ENCODE assay signal across 21 mouse cellular contexts in the genomic region with DNA sequence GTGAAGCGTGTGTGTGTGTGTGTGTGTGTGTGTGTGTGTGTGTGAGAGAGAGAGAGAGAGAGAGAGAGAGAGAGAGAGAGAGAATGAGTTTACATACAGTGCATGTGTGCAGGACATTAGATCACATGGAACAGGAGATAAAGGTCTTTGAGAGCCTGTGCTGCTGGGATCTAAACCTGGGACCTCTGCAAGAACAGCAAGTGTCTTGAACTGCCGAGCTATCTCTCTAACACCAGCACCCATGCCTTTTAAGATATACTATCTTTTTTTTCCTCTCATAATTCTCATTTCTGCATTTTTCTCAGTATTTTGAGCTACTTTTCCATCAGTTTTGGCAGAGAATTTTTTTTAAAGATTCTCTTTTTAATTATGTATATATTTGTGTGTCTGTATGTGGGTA. TPM values are rescaled to one million over a fixed set of nuclear protein-coding genes. Genes with fewer than 3 reads are reported as not detected.
DNase-seq lines count a peak whose midpoint lies in the region; ATAC-seq and TF ChIP-seq lines count a peak whose summit lies in the region.
"Had no signal": no experiment of that assay in that cellular context is flagged by ENCODE, and none has a peak within 500 bp of the region (broad histone marks: within the 10 kb centered on the region; RNA-seq: fewer than 3 reads in every experiment).

No protein-coding gene starts in this region.

- no peak overlapping the region for H3K4me3 ChIP-seq in midbrain, embryonic 11.5 days (ENCODE audit: low read depth, low read length)
- H3K4me3 ChIP-seq in midbrain, embryonic 15.5 days = no peak overlapping the region
- H3K4me3 ChIP-seq in liver, embryonic 12.5 days = no peak overlapping the region
- no peak overlapping the region for H3K4me3 ChIP-seq in liver, embryonic 16.5 days (ENCODE audit: low read depth, low read length)
- H3K4me3 ChIP-seq in myocyte = peak overlapping the region; percentile 23
- H3K4me3 ChIP-seq: embryonic facial prominence, embryonic 12.5 days; forebrain, embryonic 13.5 days; heart, embryonic 15.5 days; hindbrain, embryonic 13.5 days had no signal

- no peak overlapping the region for H3ac ChIP-seq in myocyte (ENCODE audit: control insufficient read depth, insufficient read length)

- H3K36me3 ChIP-seq in midbrain, embryonic 11.5 days (ENCODE audit: control insufficient read depth, insufficient read depth, low read length) = no peaks in the 10 kb centered on the region
- no peaks in the 10 kb centered on the region for H3K36me3 ChIP-seq in midbrain, embryonic 15.5 days (replicated peaks)
- H3K36me3 ChIP-seq in liver, embryonic 12.5 days = no peaks in the 10 kb centered on the region
- H3K36me3 ChIP-seq in liver, embryonic 16.5 days (ENCODE audit: control insufficient read depth, insufficient read depth) = no peaks in the 10 kb centered on the region
- H3K36me3 ChIP-seq in myocyte (ENCODE audit: control insufficient read depth, insufficient read depth) = no peaks in the 10 kb centered on the region
- H3K36me3 ChIP-seq: embryonic facial prominence, embryonic 12.5 days; heart, embryonic 15.5 days; hindbrain, embryonic 13.5 days had no signal

- DNase-seq in midbrain, embryonic 11.5 days (ENCODE audit: low spot score, missing footprints) = peak; percentile 35
- no peak for DNase-seq in yolk sac, embryonic 10.5 days (ENCODE audit: low spot score)
- DNase-seq in ovary, postnatal 36 days (ENCODE audit: low spot score) = no peak
- DNase-seq: adrenal gland, adult 8-10 months; forebrain, postnatal 0 days; gastrocnemius, postnatal 36 days; heart, postnatal 14 days had no signal

- H3K27me3 ChIP-seq in midbrain, embryonic 11.5 days (ENCODE audit: control insufficient read depth, insufficient read depth, low read length) = no peaks in the 10 kb centered on the region; the same call in 1 of the 2 replicates
- H3K27me3 ChIP-seq in midbrain, embryonic 15.5 days (replicated peaks) = no peaks in the 10 kb centered on the region
- peaks cover 36% of the 10 kb centered on the region for H3K27me3 ChIP-seq in liver, embryonic 12.5 days (replicated peaks)
- no peaks in the 10 kb centered on the region for H3K27me3 ChIP-seq in liver, embryonic 16.5 days (ENCODE audit: control insufficient read depth, insufficient read depth, low read depth, low read length)
- H3K27me3 ChIP-seq in myocyte (ENCODE audit: control insufficient read depth, insufficient read depth, insufficient read length) = peaks cover 15% of the 10 kb centered on the region
- H3K27me3 ChIP-seq: embryonic facial prominence, embryonic 12.5 days; heart, embryonic 15.5 days had no signal

- H3K4me2 ChIP-seq in midbrain, embryonic 11.5 days = no peak overlapping the region
- no peak overlapping the region for H3K4me2 ChIP-seq in midbrain, embryonic 15.5 days
- 0 out of 2 replicates have a peak overlapping the region, but pooled peaks have one; percentile 5 for H3K4me2 ChIP-seq in liver, embryonic 12.5 days
- no peak overlapping the region for H3K4me2 ChIP-seq in liver, embryonic 16.5 days (ENCODE audit: low read depth, low read length)
- peak overlapping the region; percentile 68 for H3K4me2 ChIP-seq in myocyte (ENCODE audit: low read depth)
- H3K4me2 ChIP-seq: embryonic facial prominence, embryonic 12.5 days; forebrain, embryonic 13.5 days; heart, embryonic 11.5 days; heart, embryonic 15.5 days; hindbrain, embryonic 13.5 days had no signal

- H3K9ac ChIP-seq in midbrain, embryonic 11.5 days (ENCODE audit: low read length) = no peak overlapping the region
- no peak overlapping the region for H3K9ac ChIP-seq in midbrain, embryonic 15.5 days
- H3K9ac ChIP-seq in liver, embryonic 12.5 days = 0 out of 2 replicates have a peak overlapping the region, but pooled peaks have one; percentile 14
- H3K9ac ChIP-seq in liver, embryonic 16.5 days (ENCODE audit: low read depth, low read length) = no peak overlapping the region
- H3K9ac ChIP-seq: embryonic facial prominence, embryonic 12.5 days; forebrain, embryonic 13.5 days; forebrain, postnatal 0 days; heart, embryonic 15.5 days; hindbrain, embryonic 13.5 days had no signal

- H3K79me2 ChIP-seq in myocyte (ENCODE audit: control insufficient read depth, insufficient read depth) = no peaks in the 10 kb centered on the region

- TF ChIP-seq POLR2A in myocyte (IDR thresholded peaks at IDR 0.05; ENCODE audit: insufficient read length, low read depth) = no peak

- no peak for ATAC-seq in midbrain, embryonic 11.5 days (ENCODE audit: low FRiP score)
- ATAC-seq in midbrain, embryonic 15.5 days (replicated peaks) = no peak
- peak; percentile 79 for ATAC-seq in liver, embryonic 12.5 days
- ATAC-seq in liver, embryonic 16.5 days (ENCODE audit: low read depth) = peak; percentile 59
- no peak for ATAC-seq in erythroblast, adult 5-6 weeks (replicated peaks; ENCODE audit: low FRiP score, poor library complexity, severe bottlenecking)
- ATAC-seq: forebrain, embryonic 13.5 days; forebrain, postnatal 0 days had no signal

- H3K9me3 ChIP-seq in midbrain, embryonic 11.5 days (ENCODE audit: control insufficient read depth, low read length) = no peaks in the 10 kb centered on the region
- H3K9me3 ChIP-seq in midbrain, embryonic 15.5 days = no peaks in the 10 kb centered on the region
- H3K9me3 ChIP-seq in liver, embryonic 12.5 days (replicated peaks) = no peaks in the 10 kb centered on the region
- no peaks in the 10 kb centered on the region for H3K9me3 ChIP-seq in liver, embryonic 16.5 days (replicated peaks; ENCODE audit: control insufficient read depth, low read length)
- H3K9me3 ChIP-seq: embryonic facial prominence, embryonic 12.5 days; forebrain, embryonic 13.5 days; heart, embryonic 15.5 days; hindbrain, embryonic 13.5 days had no signal

- WGBS in midbrain, embryonic 11.5 days = 88% methylated on average over 2 of the region's 2 CpGs
- 84% methylated on average over 2 of the region's 2 CpGs for WGBS in midbrain, embryonic 15.5 days
- WGBS in liver, embryonic 12.5 days (ENCODE audit: insufficient replicate concordance) = 35% methylated on average over 2 of the region's 2 CpGs
- WGBS in liver, embryonic 16.5 days (ENCODE audit: insufficient replicate concordance) = 20% methylated on average over 2 of the region's 2 CpGs

- H3K27ac ChIP-seq in midbrain, embryonic 11.5 days (ENCODE audit: low read depth, low read length) = no peak overlapping the region
- H3K27ac ChIP-seq in midbrain, embryonic 15.5 days = no peak overlapping the region
- 0 out of 2 replicates have a peak overlapping the region, but pooled peaks have one; percentile 43 for H3K27ac ChIP-seq in liver, embryonic 12.5 days
- H3K27ac ChIP-seq in liver, embryonic 16.5 days (ENCODE audit: low read length) = no peak overlapping the region
- H3K27ac ChIP-seq: embryonic facial prominence, embryonic 12.5 days; forebrain, embryonic 13.5 days; heart, embryonic 15.5 days; hindbrain, embryonic 13.5 days had no signal

- peaks cover 15% of the 10 kb centered on the region for H3K4me1 ChIP-seq in midbrain, embryonic 11.5 days (ENCODE audit: control insufficient read depth, insufficient read depth, low read length)
- H3K4me1 ChIP-seq in midbrain, embryonic 15.5 days = peaks cover 16% of the 10 kb centered on the region
- H3K4me1 ChIP-seq in liver, embryonic 12.5 days = peaks cover 51% of the 10 kb centered on the region
- H3K4me1 ChIP-seq in liver, embryonic 16.5 days (ENCODE audit: control insufficient read depth, low read depth, low read length) = peaks cover 22% of the 10 kb centered on the region

RNA-seq across cellular contexts. Expression of gene Art1, which starts 2.0 kb away (rescaled TPM):
- polyA plus RNA-seq in midbrain, embryonic 11.5 days (2014; fragmentation: Nextera tagmentation; extraction: Ambion mirVana) = 0.49 and 0.70 TPM in 2 replicates
- polyA plus RNA-seq in midbrain, embryonic 15.5 days (2015; fragmentation: Nextera tagmentation; extraction: Ambion mirVana) = 0.36 and 0.37 TPM in 2 replicates
- polyA plus RNA-seq in liver, embryonic 12.5 days (2016; fragmentation: Nextera tagmentation; extraction: Ambion mirVana) = 0.12 and 0.42 TPM in 2 replicates
- polyA plus RNA-seq in liver, embryonic 16.5 days (2015; fragmentation: Nextera tagmentation; extraction: Ambion mirVana) = 0.79 and 0.93 TPM in 2 replicates
- polyA plus RNA-seq in myocyte (2012; fragmentation: generic; extraction: Trizol) = 44.4 TPM
- total RNA-seq in erythroblast, adult 5-6 weeks (2015; ENCODE audit: low replicate concordance) = not detected in 2 replicates
- total RNA-seq in erythroblast, adult 5-6 weeks (2017; ENCODE audit: low replicate concordance) = not detected in 2 replicates
- total RNA-seq: adrenal gland, adult 8-10 months; adrenal gland, postnatal 36 days; forebrain, postnatal 0 days had no signal
- polyA plus RNA-seq: cortical plate, adult 2 months had no signal

RNA-seq across cellular contexts. Expression of gene Art5, which starts 5.7 kb away (rescaled TPM):
- 0.70 and 0.81 TPM in 2 replicates for polyA plus RNA-seq in midbrain, embryonic 11.5 days (2014; fragmentation: Nextera tagmentation; extraction: Ambion mirVana)
- 0.34 and 0.65 TPM in 2 replicates for polyA plus RNA-seq in midbrain, embryonic 15.5 days (2015; fragmentation: Nextera tagmentation; extraction: Ambion mirVana)
- polyA plus RNA-seq in liver, embryonic 12.5 days (2016; fragmentation: Nextera tagmentation; extraction: Ambion mirVana) = 0.18 and 0.36 TPM in 2 replicates
- polyA plus RNA-seq in liver, embryonic 16.5 days (2015; fragmentation: Nextera tagmentation; extraction: Ambion mirVana) = 0.22 and 0.23 TPM in 2 replicates
- polyA plus RNA-seq in myocyte (2012; fragmentation: generic; extraction: Trizol) = 6.9 TPM
- total RNA-seq in erythroblast, adult 5-6 weeks (2015; ENCODE audit: low replicate concordance) = not detected in 2 replicates
- total RNA-seq in erythroblast, adult 5-6 weeks (2017; ENCODE audit: low replicate concordance) = not detected in 2 replicates
- total RNA-seq: adrenal gland, postnatal 36 days had no signal
- polyA plus RNA-seq: cortical plate, adult 2 months had no signal

RNA-seq across cellular contexts. Expression of gene Chrna10, which starts 13.1 kb away (rescaled TPM):
- not detected in 2 replicates for polyA plus RNA-seq in midbrain, embryonic 11.5 days (2014; fragmentation: Nextera tagmentation; extraction: Ambion mirVana)
- not detected in 2 replicates for polyA plus RNA-seq in midbrain, embryonic 15.5 days (2015; fragmentation: Nextera tagmentation; extraction: Ambion mirVana)
- polyA plus RNA-seq in liver, embryonic 12.5 days (2016; fragmentation: Nextera tagmentation; extraction: Ambion mirVana) = not detected in 2 replicates
- polyA plus RNA-seq in liver, embryonic 16.5 days (2015; fragmentation: Nextera tagmentation; extraction: Ambion mirVana) = not detected in 2 replicates
- 0.04 TPM for polyA plus RNA-seq in myocyte (2012; fragmentation: generic; extraction: Trizol)
- not detected in 2 replicates for total RNA-seq in erythroblast, adult 5-6 weeks (2015; ENCODE audit: low replicate concordance)
- total RNA-seq in erythroblast, adult 5-6 weeks (2017; ENCODE audit: low replicate concordance) = not detected in 2 replicates
- total RNA-seq: adrenal gland, postnatal 36 days; gastrocnemius, adult 18-20 months; gastrocnemius, postnatal 36 days; heart, postnatal 14 days had no signal
- polyA plus RNA-seq: embryonic facial prominence, embryonic 12.5 days; forebrain, embryonic 13.5 days; heart, embryonic 11.5 days; hindbrain, embryonic 13.5 days had no signal

RNA-seq across cellular contexts. Expression of gene Trpc2, which starts 20.6 kb away (rescaled TPM):
- polyA plus RNA-seq in midbrain, embryonic 11.5 days (2014; fragmentation: Nextera tagmentation; extraction: Ambion mirVana) = not detected in 2 replicates
- polyA plus RNA-seq in midbrain, embryonic 15.5 days (2015; fragmentation: Nextera tagmentation; extraction: Ambion mirVana) = not detected in 2 replicates
- polyA plus RNA-seq in liver, embryonic 12.5 days (2016; fragmentation: Nextera tagmentation; extraction: Ambion mirVana) = not detected in 2 replicates
- polyA plus RNA-seq in liver, embryonic 16.5 days (2015; fragmentation: Nextera tagmentation; extraction: Ambion mirVana) = 0.07 TPM in 1 of 2 replicates, not detected in the other
- not detected for polyA plus RNA-seq in myocyte (2012; fragmentation: generic; extraction: Trizol)
- total RNA-seq in erythroblast, adult 5-6 weeks (2015; ENCODE audit: low replicate concordance) = 0.63 TPM in 1 of 2 replicates, not detected in the other
- total RNA-seq in erythroblast, adult 5-6 weeks (2017; ENCODE audit: low replicate concordance) = 0.28 TPM in 1 of 2 replicates, not detected in the other
- total RNA-seq: hematopoietic stem cell, adult 5-6 weeks had no signal
- polyA plus RNA-seq: forebrain, embryonic 13.5 days; forebrain, postnatal 0 days; heart, embryonic 11.5 days; heart, embryonic 15.5 days had no signal

RNA-seq across cellular contexts. Expression of gene Xntrpc, which starts 38.0 kb away (rescaled TPM):
- polyA plus RNA-seq in midbrain, embryonic 11.5 days (2014; fragmentation: Nextera tagmentation; extraction: Ambion mirVana) = 1.2 TPM in 2 replicates
- 1.00 and 1.3 TPM in 2 replicates for polyA plus RNA-seq in midbrain, embryonic 15.5 days (2015; fragmentation: Nextera tagmentation; extraction: Ambion mirVana)
- 0.33 and 0.41 TPM in 2 replicates for polyA plus RNA-seq in liver, embryonic 12.5 days (2016; fragmentation: Nextera tagmentation; extraction: Ambion mirVana)
- polyA plus RNA-seq in liver, embryonic 16.5 days (2015; fragmentation: Nextera tagmentation; extraction: Ambion mirVana) = 0.33 and 0.37 TPM in 2 replicates
- 0.12 TPM for polyA plus RNA-seq in myocyte (2012; fragmentation: generic; extraction: Trizol)
- 1.3 TPM in 1 of 2 replicates, not detected in the other for total RNA-seq in erythroblast, adult 5-6 weeks (2015; ENCODE audit: low replicate concordance)
- total RNA-seq in erythroblast, adult 5-6 weeks (2017; ENCODE audit: low replicate concordance) = 0.70 and 1.1 TPM in 2 replicates

Comparison
In these comparisons a context has a peak if more than half of its experiments do, and no peak if none do; other contexts are left out.
1. H3K4me2 ChIP-seq: peak in liver, embryonic 12.5 days (single experiment) and myocyte (single experiment); none in midbrain, embryonic 11.5 days (single experiment), midbrain, embryonic 15.5 days (single experiment) and liver, embryonic 16.5 days (single experiment).
2. ATAC-seq: peak in liver, embryonic 12.5 days (single experiment) and liver, embryonic 16.5 days (single experiment); none in midbrain, embryonic 11.5 days (single experiment), midbrain, embryonic 15.5 days (single experiment) and erythroblast, adult 5-6 weeks (single experiment).
3. RNA of gene Art1, which starts 2.0 kb away (polyA plus RNA-seq): 44.4 TPM in myocyte (single experiment); 0.79 to 0.93 TPM in liver, embryonic 16.5 days, 0.49 to 0.70 TPM in midbrain, embryonic 11.5 days, 0.36 to 0.37 TPM in midbrain, embryonic 15.5 days and 0.12 to 0.42 TPM in liver, embryonic 12.5 days; every median in the first group is over 10 times any median in the second.